Mouse (Mus musculus) ES-Bruce4 (cell line): ENCODE data around the gene Rassf2.

Experiments
- CTCF ChIP-seq: IDR thresholded peaks from one replicate; pipeline ENCODE4 v1.8.1; 2011; ENCODE audit warnings: low read depth, low read length
- EP300 ChIP-seq: IDR thresholded peaks from 2 replicates; pipeline ENCODE4 v1.6.1; 2011; ENCODE audit warnings: low read depth, low read length; ENCODE audit not compliant: insufficient read depth
- POLR2A ChIP-seq: IDR thresholded peaks from one replicate; pipeline ENCODE4 v1.8.1; 2011; ENCODE audit warnings: low read length; ENCODE audit not compliant: insufficient read depth

GRCm38 (mm10) chr2:131946351-131946750 is 83.7 kb downstream of the Rassf2 start:
- no peak for TF ChIP-seq POLR2A
- TF ChIP-seq CTCF, result no peak
- no peak for TF ChIP-seq EP300
